Mouse (Mus musculus): ENCODE results near the gene Eef1akmt2.

- TF ChIP-seq CTCF (IDR thresholded peaks at IDR 0.05; ENCODE audit: low read depth, low read length) (no peak), POLR2A (IDR thresholded peaks at IDR 0.05; ENCODE audit: borderline replicate concordance, low read depth, low read length) (no peak)
Measured at GRCm38 (mm10) chr7:132802066-132802465, 50.4 kb downstream of the Eef1akmt2 start.

Data from bone marrow macrophage, adult 2 months (primary cell).